Mouse (Mus musculus): ENCODE measurements around the gene Ddx39b.

Ddx39b gene

DNA sequence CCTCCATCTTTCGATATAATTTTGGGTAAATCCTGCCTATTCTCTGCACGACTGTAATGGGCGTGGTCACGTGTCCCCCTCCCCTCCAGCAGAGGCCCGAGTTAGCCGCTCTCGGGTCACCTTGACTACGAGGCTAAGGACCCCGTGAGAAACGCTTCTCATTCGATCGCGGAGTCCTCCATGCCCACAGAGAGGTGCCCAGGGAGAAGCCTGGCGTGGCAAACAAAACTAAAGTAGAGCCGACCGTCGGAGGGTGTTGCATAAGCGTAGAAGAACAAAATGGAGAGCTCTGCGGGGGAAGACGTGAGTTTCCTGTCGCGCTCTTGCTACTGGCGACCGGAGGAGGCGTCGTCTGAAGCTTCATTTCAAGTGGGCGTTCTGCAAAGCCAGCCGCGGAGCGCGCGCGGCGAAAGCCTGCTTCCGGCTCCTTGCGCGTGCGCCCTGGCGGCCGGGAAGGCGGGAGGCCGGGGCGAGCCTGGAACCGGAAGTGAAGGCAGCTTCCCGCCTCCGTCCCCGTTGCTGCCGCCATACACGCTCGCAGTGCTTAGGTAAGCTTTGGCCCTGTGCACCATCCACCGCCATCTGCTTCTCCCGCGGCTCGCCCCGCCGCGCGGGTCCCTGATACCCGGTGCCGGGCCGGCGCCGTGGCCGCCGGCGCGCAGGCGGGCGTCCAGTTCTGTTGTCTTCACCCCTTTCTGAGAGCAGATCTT, at the start of gene Ddx39b:
TSS of gene Ddx39b (plus strand) at position 442 of the 710 bp plus-strand sequence.
- in situ Hi-C loops (cut with MseI, MboI) = no loop called here

- in situ Hi-C loops (cut with MseI, MboI) = no loop called here
Measured at GRCm38 (mm10) chr17:35192924-35193323, 48.6 kb upstream of the Ddx39b start.

DNA sequence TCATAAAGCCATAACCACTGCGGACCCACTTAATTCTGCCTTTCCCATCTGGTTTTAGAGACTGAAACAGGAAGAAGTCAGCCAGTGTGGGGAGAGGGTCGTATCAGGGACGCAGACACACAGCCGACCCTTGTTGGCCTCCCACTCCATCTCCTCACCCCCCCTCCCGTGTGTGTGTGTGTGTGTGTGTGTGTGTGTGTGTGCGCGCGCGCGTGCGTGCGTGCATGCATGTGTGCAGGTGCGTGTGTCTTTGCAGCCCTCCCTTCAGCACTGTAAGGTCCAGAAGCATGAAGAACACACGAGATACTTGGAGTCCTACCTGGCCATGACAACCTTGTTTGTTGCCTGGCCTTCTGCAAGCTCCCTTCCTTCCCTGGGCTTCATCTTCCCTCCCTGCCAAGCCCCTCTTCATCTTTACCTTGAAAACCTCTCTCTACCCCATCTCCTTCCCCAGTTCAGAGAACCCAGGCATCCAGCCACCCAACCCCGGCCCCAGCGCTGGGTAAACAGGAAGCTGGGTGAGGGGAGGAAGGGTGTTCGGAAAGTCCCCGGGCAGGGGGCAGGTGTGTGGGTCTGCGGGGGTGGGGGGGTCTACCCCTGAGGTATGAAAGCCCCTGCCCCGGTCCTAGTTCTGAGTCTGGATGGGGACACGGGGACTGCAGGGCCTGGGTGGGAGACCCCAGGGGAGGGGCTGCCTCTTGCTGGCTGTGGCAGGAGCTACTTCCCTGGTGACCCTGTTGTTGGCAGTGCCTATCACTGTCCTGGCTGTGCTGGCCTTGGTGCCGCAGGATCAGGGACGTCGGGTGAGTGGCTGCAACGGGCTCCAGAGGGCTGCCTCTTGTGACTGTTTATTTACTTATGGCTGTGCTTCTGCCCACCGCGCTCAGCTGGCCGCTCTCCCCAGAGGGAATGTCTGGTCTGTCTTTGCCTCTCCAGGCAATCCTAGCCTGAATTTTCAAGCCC, 47.4 kb upstream of the Ddx39b start, which contains the start of gene Ltb:
TSS of gene Ltb (plus strand) at position 559 of the 963 bp plus-strand sequence.
- in situ Hi-C loops (cut with MseI, MboI) = no loop called here

DNA sequence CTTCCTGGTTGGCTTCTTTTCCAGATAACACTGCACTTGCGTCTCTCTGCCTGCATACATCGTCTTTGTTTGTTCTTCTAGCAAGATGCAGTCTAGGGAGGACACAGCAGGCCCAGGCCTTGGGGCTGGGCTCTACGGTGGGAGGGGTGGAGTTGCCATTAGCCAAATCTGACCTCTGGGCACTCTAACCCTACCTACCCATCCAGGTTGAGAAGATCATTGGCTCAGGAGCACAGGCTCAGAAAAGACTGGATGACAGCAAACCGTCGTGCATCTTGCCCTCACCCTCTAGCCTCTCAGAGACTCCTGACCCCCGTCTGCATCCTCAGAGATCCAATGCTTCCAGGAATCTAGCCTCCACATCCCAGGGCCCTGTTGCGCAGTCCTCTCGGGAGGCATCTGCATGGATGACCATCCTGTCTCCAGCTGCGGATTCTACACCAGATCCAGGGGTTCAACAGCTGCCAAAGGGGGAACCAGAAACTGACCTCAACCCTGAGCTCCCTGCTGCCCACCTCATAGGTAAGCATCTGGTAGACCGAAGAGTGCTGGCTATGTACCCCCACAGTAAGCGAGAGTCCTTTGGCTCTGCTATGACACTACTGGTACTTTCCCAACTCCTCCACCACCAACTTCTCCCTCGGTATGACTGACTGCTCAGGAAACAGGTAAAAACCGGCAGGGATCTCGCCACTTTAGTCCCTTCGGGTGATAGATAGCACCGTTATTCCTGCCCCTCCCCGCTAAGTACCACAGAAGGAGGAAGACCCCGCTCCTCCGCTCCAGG, 46.5 kb upstream of the Ddx39b start:
- in situ Hi-C loops (cut with MseI, MboI) = no loop called here

DNA sequence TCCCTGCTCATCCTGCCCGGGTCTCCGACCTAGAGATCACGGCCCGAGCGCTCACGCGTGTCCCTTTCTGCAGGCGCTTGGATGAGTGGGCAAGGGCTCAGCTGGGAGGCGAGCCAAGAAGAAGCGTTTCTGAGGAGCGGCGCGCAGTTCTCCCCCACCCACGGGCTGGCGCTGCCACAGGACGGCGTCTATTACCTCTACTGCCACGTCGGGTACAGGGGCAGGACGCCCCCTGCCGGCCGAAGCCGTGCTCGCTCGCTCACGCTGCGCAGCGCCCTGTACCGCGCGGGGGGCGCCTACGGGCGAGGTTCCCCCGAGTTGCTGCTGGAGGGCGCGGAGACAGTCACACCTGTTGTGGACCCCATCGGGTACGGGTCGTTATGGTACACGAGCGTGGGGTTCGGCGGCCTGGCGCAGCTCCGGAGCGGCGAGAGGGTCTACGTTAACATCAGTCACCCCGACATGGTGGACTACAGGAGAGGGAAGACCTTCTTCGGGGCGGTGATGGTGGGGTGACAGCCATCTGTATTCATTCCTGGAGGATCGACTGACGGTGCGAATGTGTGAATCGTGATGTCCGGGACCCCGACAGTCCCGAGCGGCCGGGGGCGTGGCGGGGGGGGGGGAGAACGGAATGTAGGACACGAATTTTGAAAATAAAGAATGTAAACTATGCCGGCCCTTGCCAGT, 45.8 kb upstream of the Ddx39b start:
- in situ Hi-C loops (cut with MseI, MboI) = no loop called here

DNA sequence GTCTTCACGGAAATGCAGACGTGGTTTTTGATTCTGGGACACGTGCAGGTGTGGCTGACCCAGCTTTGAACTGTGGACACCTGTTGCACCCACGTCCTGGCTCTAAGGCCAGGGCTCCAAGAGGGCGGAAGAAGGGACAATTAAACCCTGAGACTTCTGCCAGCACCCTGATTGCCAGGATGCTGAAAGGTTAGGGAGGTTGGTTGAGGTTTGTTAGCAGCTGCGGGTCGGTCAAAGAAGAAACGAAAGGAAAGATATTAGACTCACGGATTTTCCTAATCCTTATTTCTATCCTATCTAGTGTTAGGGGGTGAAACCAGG, 45.3 kb upstream of the Ddx39b start:
- in situ Hi-C loops (cut with MseI, MboI) = no loop called here

- in situ Hi-C loops (cut with MseI, MboI) = no loop called here
Measured at GRCm38 (mm10) chr17:35197126-35197525, 44.4 kb upstream of the Ddx39b start.

DNA sequence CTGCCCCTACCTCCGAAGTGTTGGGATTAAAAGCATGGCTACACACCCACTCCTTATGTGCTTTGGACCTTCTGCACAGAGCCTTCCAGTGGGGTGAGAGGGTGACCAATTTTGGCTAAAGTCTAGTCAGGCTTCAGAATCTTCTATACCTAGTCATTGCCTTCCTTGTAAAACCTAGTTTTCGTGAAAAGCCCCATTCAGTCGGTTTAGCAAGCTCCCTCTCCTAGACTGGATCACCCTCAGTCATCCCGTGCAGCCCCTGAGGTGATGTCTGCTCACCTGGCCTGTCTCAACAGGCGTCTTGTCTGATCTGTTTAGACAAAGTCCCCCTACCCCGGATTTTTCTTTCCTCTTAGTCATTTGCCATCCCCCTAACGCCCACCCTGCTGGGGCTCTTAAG, 43.5 kb upstream of the Ddx39b start:
- in situ Hi-C loops (cut with MseI, MboI) = no loop called here

GRCm38 (mm10) chr17:35198946-35199345, 42.6 kb upstream of the Ddx39b start:
- in situ Hi-C loops (cut with MseI, MboI) = no loop called here

DNA sequence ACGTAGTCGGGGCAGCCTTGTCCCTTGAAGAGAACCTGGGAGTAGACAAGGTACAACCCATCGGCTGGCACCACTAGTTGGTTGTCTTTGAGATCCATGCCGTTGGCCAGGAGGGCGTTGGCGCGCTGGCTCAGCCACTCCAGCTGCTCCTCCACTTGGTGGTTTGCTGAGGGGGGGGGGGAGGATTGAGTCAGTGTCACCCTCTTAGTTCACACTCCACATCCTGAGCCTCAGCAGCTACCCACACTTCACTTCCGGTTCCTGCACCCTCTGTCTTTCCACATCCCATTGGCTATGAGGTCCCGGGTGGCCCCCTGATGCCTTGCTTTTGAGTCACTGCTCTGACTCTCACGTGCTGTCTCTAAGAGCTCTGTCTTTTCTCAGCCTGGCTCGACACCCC, 41.1 kb upstream of the Ddx39b start:
- in situ Hi-C loops (cut with MseI, MboI) = no loop called here

DNA sequence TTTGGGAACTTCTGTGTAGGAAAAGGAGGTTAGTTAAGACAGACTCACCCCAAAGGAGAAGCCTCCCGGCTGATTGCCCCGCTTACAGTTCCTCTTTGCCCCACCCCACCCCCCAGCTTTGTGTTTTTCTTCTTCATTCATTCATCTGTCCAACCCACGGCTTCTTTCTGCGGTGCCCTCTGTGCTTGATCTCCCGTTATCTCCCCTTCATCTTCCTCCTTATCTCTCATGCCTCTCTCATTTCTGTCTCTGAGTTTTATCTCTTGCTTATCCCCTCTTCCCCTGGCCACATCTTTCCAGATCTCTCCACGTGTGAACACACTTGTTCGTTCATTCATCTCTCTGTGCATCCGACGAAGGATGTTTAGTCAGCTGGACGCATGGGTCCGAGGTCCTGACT, 40.4 kb upstream of the Ddx39b start:
- in situ Hi-C loops (cut with MseI, MboI) = no loop called here

- in situ Hi-C loops (cut with MseI, MboI) = no loop called here
Measured at GRCm38 (mm10) chr17:35201787-35202186, 39.8 kb upstream of the Ddx39b start, which contains the start of gene Tnf. TSS of gene Tnf (minus strand) at chr17:35202007.

GRCm38 (mm10) chr17:35202442-35202841, 39.1 kb upstream of the Ddx39b start:
- in situ Hi-C loops (cut with MseI, MboI) = no loop called here

GRCm38 (mm10) chr17:35204494-35205379, 36.8 kb upstream of the Ddx39b start, which contains the start of gene Lta:
TSS of gene Lta (minus strand) at chr17:35205351.
- in situ Hi-C loops (cut with MseI, MboI) = no loop called here

DNA sequence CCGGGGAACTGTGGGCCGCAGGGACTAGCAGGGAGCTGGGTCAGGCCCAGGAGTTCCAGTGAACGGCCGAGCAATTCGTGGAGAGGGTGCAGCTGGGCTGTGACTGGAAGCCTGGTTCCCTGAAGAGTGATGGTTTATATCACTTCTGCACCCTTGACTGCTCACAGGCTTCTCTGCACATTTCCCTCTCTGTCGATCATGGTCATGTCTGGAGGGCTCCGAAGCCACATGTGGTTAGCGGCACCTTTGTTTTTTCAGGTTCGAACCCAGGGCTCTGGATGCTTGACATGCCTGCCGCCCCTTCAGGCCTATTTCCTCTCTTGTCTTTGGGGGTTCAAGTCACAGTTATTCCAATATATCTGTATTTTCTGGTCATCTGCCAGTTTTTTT, 36.2 kb upstream of the Ddx39b start:
- in situ Hi-C loops (cut with MseI, MboI) = no loop called here

- in situ Hi-C loops (cut with MseI, MboI) = no loop called here
Measured at GRCm38 (mm10) chr17:35209785-35210535, 31.6 kb upstream of the Ddx39b start.

GRCm38 (mm10) chr17:35210593-35210992, 31.0 kb upstream of the Ddx39b start:
- in situ Hi-C loops (cut with MseI, MboI) = no loop called here

GRCm38 (mm10) chr17:35213071-35213470, 28.5 kb upstream of the Ddx39b start:
- in situ Hi-C loops (cut with MseI, MboI) = no loop called here

GRCm38 (mm10) chr17:35218516-35219193, 22.9 kb upstream of the Ddx39b start:
- in situ Hi-C loops (cut with MseI, MboI) = no loop called here
